Mouse (Mus musculus) hematopoietic multipotent progenitor cell, adult 10-12 weeks (in vitro differentiated cells): ENCODE data around the gene Foxc2. TPM values are rescaled to one million over a fixed set of nuclear protein-coding genes. Genes with fewer than 3 reads are reported as not detected.

Experiments
- polyA plus RNA-seq: library from polyadenylated mRNA; stranded (reverse); fragments of >175 nt; gene quantifications from 2 replicates; pipeline ENCODE4 v1.2.3, GENCODE M21; 2012; ENCODE audit warnings: low replicate concordance

Gene Foxc2
- 0.12 and 0.20 TPM in 2 replicates for polyA plus RNA-seq

GRCm38 (mm10) chr8:121115948-121116347 lies at the start of gene Foxc2:
Gene Foxc2, plus strand, starts transcription at chr8:121116171.

GRCm38 (mm10) chr8:121084210-121084951 lies 31.6 kb upstream of the Foxc2 start, which contains the start of gene Foxf1:
Gene Foxf1, plus strand, starts transcription at chr8:121084386.

GRCm38 (mm10) chr8:121107668-121108656 lies 8.0 kb upstream of the Foxc2 start, which contains the start of gene Mthfsd:
Gene Mthfsd, minus strand, starts transcription at chr8:121108392.

DNA sequence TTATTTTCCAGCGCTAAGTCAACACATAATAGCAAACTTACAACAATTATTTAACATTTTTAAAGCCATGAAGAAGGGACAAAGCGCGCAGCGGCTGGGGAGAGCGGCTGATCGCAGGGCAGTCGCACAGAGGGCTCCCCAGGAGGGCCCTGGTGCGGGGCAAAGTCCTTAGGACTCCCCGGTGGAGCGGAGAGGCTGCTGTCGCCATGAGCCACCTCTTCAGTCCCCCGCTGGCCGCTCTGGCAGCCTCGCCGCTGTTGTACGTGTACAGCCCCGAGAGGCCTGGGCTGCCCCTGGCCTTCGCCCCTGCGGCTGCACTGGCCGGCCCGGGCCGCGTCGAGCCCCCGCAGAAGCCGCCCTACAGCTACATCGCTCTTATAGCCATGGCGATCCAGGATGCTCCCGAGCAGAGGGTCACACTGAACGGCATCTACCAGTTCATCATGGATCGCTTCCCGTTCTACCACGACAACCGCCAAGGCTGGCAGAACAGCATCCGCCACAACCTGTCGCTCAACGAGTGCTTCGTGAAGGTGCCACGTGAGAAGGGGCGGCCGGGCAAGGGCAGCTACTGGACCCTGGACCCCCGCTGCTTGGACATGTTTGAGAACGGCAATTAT lies 11.9 kb downstream of the Foxc2 start, which contains the start of gene Foxl1:
Gene Foxl1, plus strand, starts transcription at position 185 of the 620 bp plus-strand sequence.

Other genes with a start within 250 kb of the Foxc2 start
- gene Foxf1, start 31.8 kb upstream of the Foxc2 start, polyA plus RNA-seq: 0.04 TPM in 1 of 2 replicates, not detected in the other
- gene Mthfsd, start 7.8 kb upstream of the Foxc2 start, polyA plus RNA-seq: 32.9 and 75.2 TPM in 2 replicates
- gene Foxl1, start 11.8 kb downstream of the Foxc2 start, polyA plus RNA-seq: not detected in 2 replicates